Mouse (Mus musculus) intestine, embryonic 16.5 days (tissue): ENCODE data around the gene Gapvd1. TPM values are rescaled to one million over a fixed set of nuclear protein-coding genes. Genes with fewer than 3 reads are reported as not detected.
"Not testable (repeated sequence)": the region's sequence is repeated elsewhere in the genome, so short reads cannot be mapped to it uniquely, and the experiment has no call there.

Experiments used
- ATAC-seq: fragments of 200-750 bp; cut with Nextera tagmentation; 2 replicates; pipeline ENCODE4 v1.8.0; 2017; ENCODE audit warnings: moderate TSS enrichment, moderate library complexity
- H3K27ac ChIP-seq: fragments of 300-500 bp; sonication (generic); 2 replicates; pipeline ENCODE4 v1.5.1; 2014; ENCODE audit warnings: mild to moderate bottlenecking, low read length
- H3K27me3 ChIP-seq: fragments of 300-500 bp; sonication (generic); replicated peaks from 2 replicates; pipeline ENCODE4 v1.6.1; 2014; ENCODE audit warnings: low read length, control low read depth, mixed read lengths; ENCODE audit not compliant: control insufficient read depth, insufficient read depth
- H3K36me3 ChIP-seq: fragments of 300-500 bp; sonication (generic); 2 replicates; pipeline ENCODE4 v1.6.1; 2014; ENCODE audit warnings: low read length, control low read depth; ENCODE audit not compliant: control insufficient read depth, insufficient read depth
- H3K4me1 ChIP-seq: fragments of 300-500 bp; sonication (generic); 2 replicates; pipeline ENCODE4 v1.6.1; 2014; ENCODE audit warnings: low read length, control low read depth, mixed read lengths; ENCODE audit not compliant: control insufficient read depth, insufficient read depth
- H3K4me2 ChIP-seq: fragments of 300-500 bp; sonication (generic); 2 replicates; pipeline ENCODE4 v1.6.1; 2014; ENCODE audit warnings: low read depth, low read length, control low read depth
- H3K4me3 ChIP-seq: fragments of 300-500 bp; sonication (generic); 2 replicates; pipeline ENCODE4 v1.5.1; 2014; ENCODE audit warnings: mild to moderate bottlenecking, low read length
- H3K9ac ChIP-seq: fragments of 300-500 bp; sonication (generic); 2 replicates; pipeline ENCODE4 v1.6.1; 2014; ENCODE audit warnings: low read depth, low read length
- H3K9me3 ChIP-seq: fragments of 300-500 bp; sonication (generic); 2 replicates; pipeline ENCODE4 v1.6.1; 2016; ENCODE audit warnings: low read length, control low read depth; ENCODE audit not compliant: control insufficient read depth
- WGBS: fragments of 180-500 bp; shearing (Covaris S2); extraction: QIAGEN DNeasy Blood & Tissue Kit; methylation state at CpG from one replicate; pipeline ENCODE4 v1.1.7; 2014; 5-methylcytosine and 5-hydroxymethylcytosine counted together
- polyA plus RNA-seq: library from polyadenylated mRNA; unstranded; fragments of >200 nt; fragmentation: Nextera tagmentation; extraction: Ambion mirVana; gene quantifications from 2 replicates; pipeline ENCODE4 v1.2.1, GENCODE M21; 2015

The Gapvd1 gene
- 56.6 and 61.3 TPM in 2 replicates for polyA plus RNA-seq

- Histone ChIP-seq H3K9ac (peak within 1 kb of the TSS; percentile 96), H3K9me3 (no peaks in the 10 kb centered on the region), H3K4me1 (peaks cover 16% of the 10 kb centered on the region), H3K27me3 (no peaks in the 10 kb centered on the region), H3K36me3 (no peaks in the 10 kb centered on the region), H3K4me2 (peak within 1 kb of the TSS; percentile 61), H3K27ac (peak within 1 kb of the TSS; percentile 88), H3K4me3 (peak within 1 kb of the TSS; percentile 93)
- ATAC-seq: peak; percentile 26
- 1% methylated on average over 14 of the region's 14 CpGs for WGBS
Measured at GRCm38 (mm10) chr2:34754551-34755358, at the start of gene Gapvd1. TSS of gene Gapvd1 (minus strand) at chr2:34755232.

- 87% methylated on average over 1 of the region's 1 CpGs for WGBS
- ATAC-seq: no peak
Measured at GRCm38 (mm10) chr2:34804815-34805214, 49.8 kb upstream of the Gapvd1 start.

GRCm38 (mm10) chr2:34804172-34804571, 49.1 kb upstream of the Gapvd1 start:
- no peaks in the 10 kb centered on the region for H3K9me3 ChIP-seq
- H3K27ac ChIP-seq: no peak overlapping the region
- no peak overlapping the region; the same call in 1 of the 2 replicates for H3K4me2 ChIP-seq
- no peak overlapping the region for H3K4me3 ChIP-seq
- ATAC-seq: no peak
- peaks cover 19% of the 10 kb centered on the region for H3K4me1 ChIP-seq
- H3K9ac ChIP-seq: no peak overlapping the region
- 94% methylated on average over 2 of the region's 2 CpGs for WGBS
- H3K27me3 ChIP-seq: no peaks in the 10 kb centered on the region
- 0 out of 2 replicates have a peak, but pooled peaks cover 2% of the 10 kb centered on the region for H3K36me3 ChIP-seq

More at GRCm38 (mm10) chr2:34804815-34805214, 49.8 kb upstream of the Gapvd1 start:
- no peak overlapping the region for H3K4me2 ChIP-seq
- H3K9me3 ChIP-seq: no peaks in the 10 kb centered on the region
- H3K4me1 ChIP-seq: peaks cover 19% of the 10 kb centered on the region
- H3K4me3 ChIP-seq: no peak overlapping the region
- no peak overlapping the region for H3K27ac ChIP-seq
- H3K9ac ChIP-seq: no peak overlapping the region
- no peaks in the 10 kb centered on the region for H3K27me3 ChIP-seq
- 0 out of 2 replicates have a peak, but pooled peaks cover 2% of the 10 kb centered on the region for H3K36me3 ChIP-seq

GRCm38 (mm10) chr2:34803746-34804145, 48.7 kb upstream of the Gapvd1 start:
- H3K4me1 ChIP-seq: peaks cover 23% of the 10 kb centered on the region
- no peaks in the 10 kb centered on the region for H3K9me3 ChIP-seq
- no peak overlapping the region for H3K27ac ChIP-seq
- peak overlapping the region; percentile 42 for H3K4me2 ChIP-seq
- H3K36me3 ChIP-seq: 0 out of 2 replicates have a peak, but pooled peaks cover 2% of the 10 kb centered on the region
- WGBS: 63% methylated on average over 3 of the region's 3 CpGs
- H3K4me3 ChIP-seq: 0 out of 2 replicates have a peak overlapping the region, but pooled peaks have one; percentile 7
- ATAC-seq: no peak
- H3K9ac ChIP-seq: peak overlapping the region; percentile 29; the same call in 1 of the 2 replicates
- no peaks in the 10 kb centered on the region for H3K27me3 ChIP-seq

- H3K4me2 ChIP-seq: peak overlapping the region; percentile 64
- H3K4me3 ChIP-seq: peak overlapping the region; percentile 67
- peak overlapping the region; percentile 87 for H3K27ac ChIP-seq
- H3K27me3 ChIP-seq, H3K36me3 ChIP-seq, H3K9me3 ChIP-seq: not testable (repeated sequence)
- H3K4me1 ChIP-seq: peaks cover 23% of the 10 kb centered on the region
- ATAC-seq: peak; percentile 43
- under 1% methylated on average over 19 of the region's 32 CpGs for WGBS
- peak overlapping the region; percentile 83 for H3K9ac ChIP-seq
Measured at GRCm38 (mm10) chr2:34802565-34803245, 47.7 kb upstream of the Gapvd1 start.

GRCm38 (mm10) chr2:34801516-34802482, 46.8 kb upstream of the Gapvd1 start:
- Histone ChIP-seq H3K27me3 (no peaks in the 10 kb centered on the region), H3K4me2 (peak overlapping the region; percentile 35), H3K9ac (peak overlapping the region; percentile 83), H3K4me3 (peak overlapping the region; percentile 67), H3K4me1 (peaks cover 23% of the 10 kb centered on the region), H3K27ac (peak overlapping the region; percentile 87), H3K9me3 (no peaks in the 10 kb centered on the region), H3K36me3 (0 out of 2 replicates have a peak, but pooled peaks cover 2% of the 10 kb centered on the region)
- peak; percentile 95 for ATAC-seq
- 4% methylated on average over 39 of the region's 39 CpGs for WGBS

- no peak for ATAC-seq
- peak overlapping the region; percentile 83 for H3K4me3 ChIP-seq
- H3K9ac ChIP-seq: peak overlapping the region; percentile 74
- no peaks in the 10 kb centered on the region for H3K9me3 ChIP-seq
- peak overlapping the region; percentile 87 for H3K27ac ChIP-seq
- WGBS: 81% methylated on average over 7 of the region's 7 CpGs
- H3K36me3 ChIP-seq: no peaks in the 10 kb centered on the region
- H3K4me1 ChIP-seq: peaks cover 20% of the 10 kb centered on the region
- no peaks in the 10 kb centered on the region for H3K27me3 ChIP-seq
- H3K4me2 ChIP-seq: peak overlapping the region; percentile 84
Measured at GRCm38 (mm10) chr2:34800371-34800770, 45.3 kb upstream of the Gapvd1 start.

- Histone ChIP-seq H3K36me3 (no peaks in the 10 kb centered on the region), H3K4me2 (peak within 1 kb of the TSS; percentile 84), H3K4me1 (peaks cover 20% of the 10 kb centered on the region), H3K9me3 (no peaks in the 10 kb centered on the region), H3K27me3 (no peaks in the 10 kb centered on the region), H3K27ac (peak within 1 kb of the TSS; percentile 87), H3K4me3 (peak within 1 kb of the TSS; percentile 83), H3K9ac (peak within 1 kb of the TSS; percentile 74)
- ATAC-seq: peak; percentile 82
- WGBS: 3% methylated on average over 40 of the region's 44 CpGs
Measured at GRCm38 (mm10) chr2:34799357-34800256, 44.6 kb upstream of the Gapvd1 start, which contains the start of gene Rabepk. TSS of gene Rabepk (minus strand) at chr2:34799912.
